Mouse (Mus musculus): ENCODE measurements around the gene Catsperd. TPM values are rescaled to one million over a fixed set of nuclear protein-coding genes. Genes with fewer than 3 reads are reported as not detected.

The Catsperd gene
- total RNA-seq, 2 experiments from 2014 or later, result 0.38 to 0.65 TPM

DNA sequence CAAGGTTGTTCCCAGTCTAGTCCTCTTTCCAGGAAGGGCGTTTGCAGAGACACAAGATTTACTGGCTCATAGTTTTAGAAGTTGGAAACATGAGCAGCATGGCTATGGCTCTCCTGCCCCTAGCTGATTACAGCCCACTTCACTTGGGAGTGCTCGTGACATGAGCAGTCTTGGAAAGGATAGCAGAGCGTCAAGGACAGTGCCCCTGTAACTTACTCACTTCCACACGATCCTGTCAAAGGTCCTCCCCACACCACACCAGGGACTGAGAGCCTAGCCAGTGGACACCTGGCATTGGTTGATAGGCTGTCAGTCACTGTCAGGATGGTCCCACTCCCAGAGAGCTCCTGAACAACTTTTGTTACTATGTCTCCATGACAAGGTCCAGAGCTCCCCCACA lies 75.1 kb downstream of the Catsperd start:
- Histone ChIP-seq H3K4me3 (no peak overlapping the region), H3K27ac (no peak overlapping the region; the same call in 1 of the 2 replicates)
- intact Hi-C loops (cut with DNase I), result no loop called here
- no peak for DNase-seq (ENCODE audit: extremely low spot score in 1 of 2, low spot score in 2 of 2)
- no peak for TF ChIP-seq CTCF (IDR thresholded peaks at IDR 0.05)

DNA sequence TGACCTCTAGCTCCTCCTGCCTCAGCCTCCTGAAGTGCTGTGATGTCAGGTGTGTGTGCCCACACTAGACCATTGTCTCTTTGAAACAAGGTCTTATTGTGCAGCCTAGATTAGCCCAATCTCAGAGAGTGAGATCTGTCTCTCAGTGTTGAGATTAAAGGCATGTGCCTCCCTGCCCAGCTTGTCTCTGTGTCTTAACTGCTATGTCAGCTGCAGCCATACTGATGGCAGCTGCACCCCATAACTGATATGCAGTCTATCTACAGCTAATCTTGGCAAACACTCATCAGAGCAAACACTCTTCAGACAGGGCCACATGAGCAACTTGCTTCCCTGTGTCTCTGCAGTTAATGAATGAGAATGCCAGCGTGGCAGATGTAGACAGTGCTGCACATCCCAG lies 78.6 kb downstream of the Catsperd start:
- no peak for DNase-seq (ENCODE audit: extremely low spot score in 1 of 2, low spot score in 2 of 2)
- no peak for TF ChIP-seq CTCF (IDR thresholded peaks at IDR 0.05)
- H3K4me3 ChIP-seq, result no peak overlapping the region
- intact Hi-C loops (cut with DNase I), result no loop called here
- H3K27ac ChIP-seq, result no peak overlapping the region

DNA sequence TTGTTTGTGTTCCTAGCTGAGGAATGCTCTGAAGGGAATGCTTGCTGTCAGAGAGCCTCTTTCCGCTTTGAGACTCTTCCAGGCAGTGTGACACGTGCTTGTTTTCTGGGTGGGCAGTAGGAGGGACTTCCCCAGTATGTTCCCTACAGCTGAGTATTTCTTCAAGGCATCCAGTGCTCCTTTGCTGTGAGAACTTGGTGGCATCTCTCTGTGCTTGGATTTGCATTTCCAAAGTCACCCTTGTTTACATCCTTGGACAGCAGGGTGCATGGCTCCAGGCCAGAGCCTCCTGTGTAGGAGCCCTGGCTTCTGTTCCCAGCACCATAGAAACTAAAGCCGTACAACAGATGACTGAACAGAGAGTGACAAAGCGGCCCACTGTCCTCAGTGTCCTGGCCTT lies 80.7 kb downstream of the Catsperd start:
- no peak overlapping the region; the same call in 1 of the 2 replicates for H3K27ac ChIP-seq
- no peak for TF ChIP-seq CTCF (IDR thresholded peaks at IDR 0.05)
- H3K4me3 ChIP-seq, result no peak overlapping the region
- intact Hi-C loops (cut with DNase I), result no loop called here
- DNase-seq (ENCODE audit: extremely low spot score in 1 of 2, low spot score in 2 of 2), result no peak

DNA sequence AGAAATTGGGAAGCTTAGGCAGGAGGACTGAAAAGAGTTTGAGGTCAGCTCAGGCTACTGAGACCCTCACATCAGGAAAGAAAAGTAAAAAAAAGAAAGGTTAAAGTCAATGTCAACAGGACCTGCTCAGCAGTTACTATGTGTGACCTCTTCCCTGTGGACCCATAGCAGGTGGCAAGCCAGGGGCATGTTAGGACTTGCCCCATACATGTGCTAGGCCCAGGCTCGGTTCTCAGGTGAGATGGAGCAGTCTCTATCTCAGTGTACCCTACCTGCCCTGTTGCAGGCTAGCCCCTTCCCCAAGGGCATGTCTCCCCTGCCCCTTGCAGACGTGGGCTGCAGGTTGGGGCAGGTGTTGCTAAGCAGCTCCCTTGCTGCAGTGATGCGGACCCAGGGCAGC lies 81.8 kb downstream of the Catsperd start:
- intact Hi-C loops (cut with DNase I), result no loop called here
- no peak overlapping the region for H3K4me3 ChIP-seq
- no peak for TF ChIP-seq CTCF (IDR thresholded peaks at IDR 0.05)

More for the DNA sequence above, 81.8 kb downstream of the Catsperd start:
- no peak for DNase-seq (ENCODE audit: extremely low spot score in 1 of 2, low spot score in 2 of 2)
- no peak overlapping the region for H3K27ac ChIP-seq

Other genes with a start within 250 kb of the Catsperd start
- 100 to 1,000 TPM; 645 to 696 TPM for gene Ptprs, start 151.7 kb upstream of the Catsperd start, total RNA-seq (2021)
- not detected for gene Znrf4, start 115.7 kb upstream of the Catsperd start, total RNA-seq (2021)
- 1 to 10 TPM; 2.5 to 4.0 TPM for gene Gm20219, start 73.8 kb upstream of the Catsperd start, total RNA-seq (2021)
- 100 to 1,000 TPM; 133 to 148 TPM for gene Safb2, start 43.6 kb upstream of the Catsperd start, total RNA-seq (2021)
- gene Safb, start 43.3 kb upstream of the Catsperd start, total RNA-seq (2021), result 100 to 1,000 TPM; 160 to 168 TPM
- 100 to 1,000 TPM; 123 to 148 TPM for gene 2410015M20Rik, start 18.4 kb upstream of the Catsperd start, total RNA-seq (2021)
- gene Rpl36, start 14.7 kb upstream of the Catsperd start, total RNA-seq (2021), result 100 to 1,000 TPM; 351 to 353 TPM
- 10 to 100 TPM; 62.7 to 62.8 TPM for gene Lonp1, start 1.3 kb upstream of the Catsperd start, total RNA-seq (2021)
- 100 to 1,000 TPM in 1 of 2 experiments, 10 to 100 TPM in 1; 92.7 to 101 TPM for gene Ranbp3, start 45.2 kb downstream of the Catsperd start, total RNA-seq (2021)
- gene Ndufa11, start 89.6 kb downstream of the Catsperd start, total RNA-seq (2021), result 100 to 1,000 TPM; 202 to 208 TPM
- 10 to 100 TPM in 1 of 2 experiments, 1 to 10 TPM in 1; 8.8 to 12.7 TPM for gene Vmac, start 89.9 kb downstream of the Catsperd start, total RNA-seq (2021)
- gene Nrtn, start 129.4 kb downstream of the Catsperd start, total RNA-seq (2021), result 1 to 10 TPM; 4.1 to 4.5 TPM
- 10 to 100 TPM; 69.0 to 73.5 TPM for gene Dus3l, start 136.6 kb downstream of the Catsperd start, total RNA-seq (2021)
- gene Prr22, start 142.1 kb downstream of the Catsperd start, total RNA-seq (2021), result 1 to 10 TPM; 1.3 to 2.6 TPM
- gene Rfx2, start 202.9 kb downstream of the Catsperd start, total RNA-seq (2021), result 1 to 10 TPM; 2.2 to 3.5 TPM
- not detected for gene Acsbg2, start 246.3 kb downstream of the Catsperd start, total RNA-seq (2021)
- gene 1700061G19Rik, start 247.3 kb downstream of the Catsperd start, total RNA-seq (2021), result not detected

All from left cerebral cortex, adult 2 months (tissue).